Mouse (Mus musculus) lung, postnatal 10 days (tissue): ENCODE data around the gene A4galt.
"Not testable (repeated sequence)": the region's sequence is repeated elsewhere in the genome, so short reads cannot be mapped to it uniquely, and the experiment has no call there.

Experiments used
- DNase-seq: peaks from one replicate; pipeline ENCODE4 v3.0.0; 2021

A4galt gene

GRCm38 (mm10) chr15:83251176-83252004 is at the start of gene A4galt:
TSS of gene A4galt (minus strand) at chr15:83251774.
- peak; percentile 62 for DNase-seq

GRCm38 (mm10) chr15:83299916-83300582 is 48.5 kb upstream of the A4galt start:
- DNase-seq: peak; percentile 57

DNA sequence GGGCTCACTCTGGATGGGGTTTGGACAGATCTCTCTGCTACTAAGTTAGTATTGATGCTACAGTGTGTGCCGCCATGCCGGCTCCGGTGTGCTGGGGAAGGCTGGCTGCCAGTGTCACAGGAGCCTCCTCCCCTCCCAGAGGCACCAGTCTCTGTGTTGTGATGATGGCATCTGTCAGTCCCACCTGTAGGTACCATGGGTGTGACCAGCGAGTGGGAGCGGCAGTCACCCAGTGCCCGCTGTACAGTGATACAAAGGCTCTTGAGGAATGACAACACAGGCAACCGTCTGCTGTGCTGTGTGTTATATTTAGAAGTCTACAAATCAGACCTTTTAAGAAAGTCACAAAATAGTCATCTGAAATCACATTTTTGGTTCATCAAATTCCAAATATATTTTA is 47.9 kb upstream of the A4galt start:
- DNase-seq: no peak

DNA sequence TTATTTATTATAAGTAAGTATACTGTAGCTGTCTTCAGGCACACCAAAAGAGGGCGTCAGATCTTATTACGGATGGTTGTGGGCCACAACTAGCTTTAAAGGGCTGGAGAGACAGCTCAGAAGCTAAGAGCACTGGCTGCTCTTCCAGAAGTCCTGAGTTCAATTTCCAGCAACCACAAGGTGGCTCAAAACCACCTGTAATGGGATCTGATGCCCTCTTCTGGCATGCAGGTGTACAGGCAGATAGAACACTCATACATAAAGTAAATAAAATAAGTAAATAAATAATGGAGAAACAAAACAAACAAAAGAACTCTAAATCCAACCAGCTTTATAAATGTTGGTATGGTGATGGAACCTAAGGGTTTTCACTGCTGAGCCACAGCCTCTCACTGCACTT is 47.2 kb upstream of the A4galt start:
- DNase-seq: no peak

DNA sequence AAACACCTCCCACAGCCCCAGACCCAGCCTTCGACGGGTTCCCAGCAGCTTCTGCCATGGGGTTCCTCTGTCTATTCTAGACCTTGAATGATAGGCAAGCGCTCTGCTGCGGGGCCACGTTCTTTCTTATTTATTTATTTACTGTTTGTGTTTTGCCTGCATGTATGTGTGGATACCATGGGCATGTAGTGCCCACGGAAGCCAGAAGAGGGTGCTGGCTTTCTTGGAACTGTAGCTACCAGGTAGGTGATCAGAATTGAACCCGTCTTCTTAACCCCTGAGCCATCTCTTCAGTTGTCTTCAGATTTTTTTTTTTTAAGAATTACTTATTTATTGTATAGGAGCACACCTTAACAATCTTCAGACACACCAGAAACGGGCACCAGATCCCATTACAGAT is 46.7 kb upstream of the A4galt start:
- DNase-seq: no peak

DNA sequence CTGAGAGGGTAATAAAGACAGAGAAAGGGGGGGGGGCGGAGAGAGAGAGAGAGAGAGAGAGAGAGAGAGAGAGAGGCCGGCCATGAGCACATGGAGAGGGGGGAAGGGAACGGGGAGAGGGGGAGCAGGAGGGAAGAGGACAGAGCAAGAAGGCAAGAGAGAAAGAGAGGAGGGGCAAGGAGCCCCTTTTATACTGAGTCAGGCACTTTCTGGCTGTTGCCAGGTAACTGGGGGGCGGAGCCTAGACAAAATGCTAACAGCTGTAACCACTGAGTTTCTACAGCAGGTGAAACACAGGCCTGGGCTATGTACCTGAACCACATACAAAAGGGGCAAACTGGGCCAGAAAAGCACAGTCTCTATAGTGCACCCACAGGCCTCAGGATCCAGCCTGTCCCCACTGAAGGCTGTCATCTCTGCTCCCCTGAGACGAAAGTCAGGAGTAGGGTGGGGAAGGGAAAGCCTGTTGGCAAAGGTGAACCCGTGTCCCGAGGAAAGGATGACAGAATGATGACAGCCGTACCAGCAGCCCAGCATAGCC is 45.3 kb upstream of the A4galt start:
- no peak for DNase-seq

DNA sequence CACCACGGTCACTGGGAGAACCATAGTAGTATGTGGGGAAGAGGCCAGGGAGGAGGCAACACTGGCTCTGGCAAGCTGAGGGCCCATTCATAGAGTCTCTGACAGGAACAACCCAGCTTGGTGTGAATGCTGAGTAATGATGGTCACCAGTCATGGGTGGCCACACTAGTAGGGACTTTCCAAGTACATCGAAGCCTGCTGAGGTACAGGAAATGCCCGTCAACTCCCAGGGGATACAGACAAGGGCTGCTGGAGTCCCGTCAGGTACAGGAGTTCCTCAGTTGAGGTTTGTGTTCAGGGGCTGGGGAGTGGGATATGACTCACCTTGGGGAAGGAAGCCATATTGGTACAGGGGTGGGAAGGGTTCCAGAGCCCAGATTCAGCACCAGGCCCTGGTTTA is 44.5 kb upstream of the A4galt start:
- no peak for DNase-seq

DNA sequence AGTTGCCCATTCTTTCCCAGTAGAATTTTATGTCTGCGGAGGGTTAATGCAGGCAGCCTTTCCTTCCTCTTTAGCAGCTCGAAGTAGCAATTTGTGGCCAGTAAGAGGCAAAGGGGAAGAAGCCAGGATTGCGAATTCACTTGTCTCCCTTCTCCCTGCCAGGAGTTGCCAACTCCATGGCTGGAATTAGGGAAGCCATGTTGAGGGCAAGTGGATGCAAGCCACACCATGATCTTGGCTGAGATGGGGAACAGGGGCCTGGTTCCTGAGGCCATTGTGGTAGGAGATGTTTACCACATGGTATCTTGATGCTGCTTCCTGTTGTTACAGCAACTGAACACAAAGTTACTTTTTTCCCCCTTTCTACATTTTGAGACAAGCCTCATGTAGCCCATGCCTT is 43.4 kb upstream of the A4galt start:
- no peak for DNase-seq

- DNase-seq: peak; percentile 55
Measured at GRCm38 (mm10) chr15:83293706-83294645, 42.4 kb upstream of the A4galt start.

- peak; percentile 90 for DNase-seq
Measured at GRCm38 (mm10) chr15:83293144-83293543, 41.6 kb upstream of the A4galt start.

GRCm38 (mm10) chr15:83292261-83293056 is 40.9 kb upstream of the A4galt start:
- no peak for DNase-seq

DNA sequence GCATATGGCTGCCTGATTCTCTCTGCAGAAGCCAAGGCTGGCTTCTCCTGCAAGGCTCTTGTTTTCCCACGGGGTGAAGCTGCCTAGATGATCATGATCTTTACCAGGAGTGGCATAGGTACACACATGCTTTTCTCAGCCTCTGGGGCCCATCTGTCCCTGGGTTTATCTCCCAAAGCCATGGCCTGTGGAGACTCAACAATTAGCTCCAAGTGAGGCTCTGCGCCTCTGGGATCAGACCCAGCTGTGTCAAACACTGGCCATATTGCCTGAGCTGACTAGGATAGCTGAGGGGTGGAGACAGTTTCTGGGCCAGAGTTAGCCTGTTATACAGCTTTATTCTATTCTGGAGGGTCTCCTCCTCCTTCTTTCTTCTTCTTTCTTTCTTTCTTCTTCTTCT is 39.3 kb upstream of the A4galt start:
- no peak for DNase-seq

DNA sequence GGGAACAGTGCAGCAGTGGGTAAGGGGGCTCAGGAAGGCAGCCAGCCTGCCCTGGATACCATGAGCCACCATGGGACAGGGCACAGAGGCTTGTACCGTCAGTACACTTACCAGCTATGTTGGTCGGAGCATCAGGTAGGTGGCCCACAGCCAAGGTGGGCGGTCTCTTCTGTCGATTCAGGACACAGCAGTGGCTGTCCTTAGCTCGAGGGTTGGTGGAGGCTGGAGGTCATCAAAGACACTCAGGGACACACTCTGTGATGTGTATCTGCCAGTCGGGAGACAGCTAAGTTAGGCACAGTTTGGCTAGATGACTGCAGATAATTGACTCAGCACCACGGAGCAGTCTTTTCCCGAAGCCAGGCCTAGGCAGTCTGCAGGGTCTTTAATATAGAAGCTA is 33.3 kb upstream of the A4galt start:
- no peak for DNase-seq

- no peak for DNase-seq
Measured at GRCm38 (mm10) chr15:83282397-83282796, 30.8 kb upstream of the A4galt start.

GRCm38 (mm10) chr15:83281303-83281702 is 29.7 kb upstream of the A4galt start:
- peak; percentile 64 for DNase-seq

DNA sequence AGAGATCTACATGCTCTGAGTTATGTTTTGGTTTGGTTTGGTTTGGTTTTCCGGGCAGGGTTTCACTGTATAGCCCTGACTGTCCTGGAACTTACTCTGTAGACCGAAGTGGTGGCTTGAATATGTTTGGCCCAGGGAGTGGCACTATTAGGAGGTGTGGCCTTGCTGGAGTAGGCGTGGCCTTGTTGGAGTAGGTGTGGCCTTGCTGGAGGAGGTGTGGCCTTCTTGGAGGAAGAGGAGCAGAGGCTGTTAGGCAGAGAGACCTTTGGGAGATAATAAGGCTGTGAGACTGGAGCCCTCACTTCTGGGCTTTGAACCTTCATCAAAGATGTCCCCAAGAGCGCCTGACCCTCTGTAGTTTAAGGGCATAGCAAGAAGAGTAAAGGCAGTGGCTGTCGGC is 27.0 kb upstream of the A4galt start:
- DNase-seq: no peak

- DNase-seq: no peak
Measured at GRCm38 (mm10) chr15:83277451-83277850, 25.9 kb upstream of the A4galt start.

DNA sequence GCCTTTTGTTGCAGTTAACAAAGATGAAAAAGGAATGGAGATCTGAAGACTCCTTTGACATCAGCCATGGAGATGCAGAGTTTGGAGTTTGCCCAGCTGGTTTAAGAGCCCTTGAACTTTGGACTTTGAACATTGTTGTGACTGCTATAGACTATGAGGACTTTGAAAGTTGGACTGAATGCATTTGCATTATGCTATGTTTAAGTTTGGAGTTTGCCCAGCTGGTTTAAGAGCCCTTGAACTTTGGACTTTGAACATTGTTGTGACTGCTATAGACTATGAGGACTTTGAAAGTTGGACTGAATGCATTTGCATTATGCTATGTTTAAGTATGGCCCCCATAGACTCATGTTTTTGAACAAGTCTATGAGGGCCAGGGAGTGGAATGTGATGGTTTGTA is 22.7 kb upstream of the A4galt start:
- DNase-seq: not testable (repeated sequence)

- no peak for DNase-seq
Measured at GRCm38 (mm10) chr15:83273017-83273416, 21.4 kb upstream of the A4galt start.

GRCm38 (mm10) chr15:83271221-83271620 is 19.6 kb upstream of the A4galt start:
- DNase-seq: not testable (repeated sequence)

- not testable (repeated sequence) for DNase-seq
Measured at GRCm38 (mm10) chr15:83269985-83270384, 18.4 kb upstream of the A4galt start.

GRCm38 (mm10) chr15:83268428-83268827 is 16.9 kb upstream of the A4galt start:
- peak; percentile 60 for DNase-seq
